Mouse (Mus musculus) left cerebral cortex, adult 8-10 months (tissue): ENCODE measurements around the gene Apobec1. TPM values are rescaled to one million over a fixed set of nuclear protein-coding genes. Genes with fewer than 3 reads are reported as not detected.
"Not testable (repeated sequence)": the region's sequence is repeated elsewhere in the genome, so short reads cannot be mapped to it uniquely, and the experiment has no call there.

Experiments
- DNase-seq, 2 experiments: peaks; one replicate each; pipeline ENCODE4 v3.0.0; 2022; ENCODE audit warnings: low spot score in 2 of 2
- total RNA-seq, 4 experiments: library from RNA; stranded (reverse); gene quantifications; 2 replicates each; pipeline ENCODE4 v1.2.4; 2022

Gene Apobec1
- total RNA-seq, 4 experiments from 2014 or later: 1.5 to 3.5 (median 2.6) TPM

- no peak for DNase-seq
Measured at GRCm38 (mm10) chr6:122604260-122604659, 2.0 kb upstream of the Apobec1 start.

- no peak for DNase-seq
Measured at GRCm38 (mm10) chr6:122602992-122603322, 713 bp upstream of the Apobec1 start.

DNA sequence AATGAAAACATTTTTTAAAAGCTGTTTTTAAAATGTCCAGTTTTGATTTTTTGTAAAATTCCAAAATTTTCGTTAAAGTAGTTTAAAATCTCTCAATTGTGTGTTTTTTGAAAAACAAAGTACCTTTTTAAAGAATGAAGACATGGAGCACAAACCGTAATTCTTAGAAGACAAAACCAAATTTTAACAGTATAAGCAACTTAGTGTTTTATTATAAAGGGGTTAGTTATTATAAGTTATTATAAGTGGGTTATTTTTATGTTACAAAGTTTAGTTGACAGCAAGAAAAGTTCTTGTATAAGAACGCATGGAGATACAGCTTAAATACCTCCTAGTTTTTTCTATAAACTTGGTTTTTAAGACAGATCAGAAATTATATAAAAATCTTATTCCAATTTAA lies 629 bp downstream of the Apobec1 start:
- no peak for DNase-seq

- no peak for DNase-seq
Measured at GRCm38 (mm10) chr6:122601031-122601430, 1.2 kb downstream of the Apobec1 start.

DNA sequence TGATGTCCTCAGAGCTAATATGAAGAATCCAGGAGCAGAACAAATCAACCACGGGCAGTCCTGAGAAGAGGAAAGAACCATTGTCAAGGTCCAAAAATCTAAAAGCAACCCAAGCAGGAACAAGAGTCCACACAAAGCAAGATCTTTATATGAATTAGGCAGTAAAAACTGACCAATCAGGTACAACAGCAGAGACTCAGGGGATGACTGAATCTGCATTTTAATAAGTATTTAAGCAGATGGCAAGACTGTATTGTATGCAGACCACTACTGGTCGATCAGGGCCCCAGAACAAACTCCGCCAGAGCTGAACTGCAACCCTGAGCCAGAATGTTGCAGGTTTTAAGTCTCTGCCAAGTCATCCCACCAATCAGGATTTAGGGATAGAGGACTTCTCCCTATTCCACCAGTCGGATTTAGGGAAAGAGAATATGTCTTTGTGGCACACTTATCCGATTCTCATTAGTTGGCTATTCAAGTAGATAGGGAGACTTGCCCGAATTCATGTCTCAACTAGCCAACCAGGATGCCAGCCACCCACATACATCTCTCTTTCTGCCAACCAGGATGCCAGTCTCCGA lies 2.1 kb downstream of the Apobec1 start:
- no peak for DNase-seq

DNA sequence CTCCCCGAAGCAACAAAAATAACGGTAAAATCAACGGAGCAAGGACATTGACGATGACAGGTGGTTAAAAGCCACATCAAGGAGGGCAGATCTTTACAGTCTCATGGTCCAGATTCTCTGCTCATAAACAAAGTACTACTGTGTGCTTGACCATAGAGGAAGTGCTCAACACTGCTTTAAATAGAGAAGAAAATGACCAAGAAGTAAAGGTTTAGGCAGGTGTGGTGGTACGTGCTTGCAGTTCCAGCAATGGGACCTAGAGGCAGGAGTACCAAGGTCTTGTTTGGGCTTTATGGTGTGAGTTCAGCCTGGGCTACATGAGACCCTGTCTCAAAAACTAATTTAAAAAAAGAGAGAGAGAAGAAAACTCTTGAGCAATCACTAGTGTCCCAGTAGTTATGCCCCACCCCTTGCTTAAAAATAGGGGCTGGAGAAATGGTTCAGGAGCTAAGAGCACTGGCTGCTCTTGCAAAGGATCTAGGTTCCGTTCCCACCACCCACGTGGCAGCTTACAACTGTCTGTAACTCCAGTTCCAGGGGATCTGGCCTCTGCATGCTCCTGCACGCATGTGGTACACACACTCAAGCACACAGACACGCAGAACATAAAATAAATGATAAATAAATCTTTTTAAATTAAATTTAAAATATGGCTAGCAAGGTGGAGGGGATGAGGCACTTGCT lies 3.0 kb downstream of the Apobec1 start:
- no peak for DNase-seq

GRCm38 (mm10) chr6:122598436-122598835 lies 3.8 kb downstream of the Apobec1 start:
- DNase-seq: no peak

DNA sequence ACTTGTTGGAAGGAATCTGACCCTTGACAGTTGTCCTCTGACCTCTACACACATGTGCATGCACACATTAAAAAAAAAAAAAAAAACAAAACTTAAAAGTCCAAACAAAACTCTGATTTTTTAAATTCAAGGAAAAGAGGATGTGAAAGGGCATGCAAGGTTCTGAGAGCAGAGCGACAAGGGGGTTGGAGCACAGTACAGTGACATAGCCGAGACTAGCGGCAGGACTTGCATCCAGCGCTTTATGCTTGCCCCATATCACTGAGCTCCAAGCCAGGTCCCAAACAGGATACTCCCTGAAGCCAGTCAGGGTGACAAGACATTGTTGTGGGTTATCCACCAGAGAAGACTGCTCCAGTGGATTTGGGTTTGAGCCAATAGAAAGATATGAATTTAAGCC lies 4.2 kb downstream of the Apobec1 start:
- no peak for DNase-seq

- no peak for DNase-seq
Measured at GRCm38 (mm10) chr6:122596608-122597007, 5.6 kb downstream of the Apobec1 start.

GRCm38 (mm10) chr6:122595637-122596036 lies 6.6 kb downstream of the Apobec1 start:
- no peak for DNase-seq

DNA sequence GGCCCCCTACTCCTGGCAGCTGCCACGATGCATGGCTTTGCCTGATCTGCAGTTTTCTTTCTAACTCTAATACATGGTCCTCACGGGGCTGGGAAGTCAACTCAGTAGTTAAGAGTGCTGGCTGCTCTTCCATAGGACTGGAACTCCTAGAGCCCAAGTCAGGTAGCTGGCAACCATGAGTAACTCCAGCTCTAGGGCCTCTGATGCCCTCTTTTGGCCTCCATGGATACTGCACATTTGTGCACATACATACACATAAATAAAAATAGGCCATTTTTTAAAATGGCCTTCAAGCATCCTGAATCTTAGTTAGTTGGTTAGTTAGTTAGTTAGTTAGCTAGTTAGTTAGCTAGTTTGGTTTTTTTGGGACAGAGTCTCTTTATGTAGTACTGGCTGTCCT lies 9.3 kb downstream of the Apobec1 start:
- DNase-seq: no peak

DNA sequence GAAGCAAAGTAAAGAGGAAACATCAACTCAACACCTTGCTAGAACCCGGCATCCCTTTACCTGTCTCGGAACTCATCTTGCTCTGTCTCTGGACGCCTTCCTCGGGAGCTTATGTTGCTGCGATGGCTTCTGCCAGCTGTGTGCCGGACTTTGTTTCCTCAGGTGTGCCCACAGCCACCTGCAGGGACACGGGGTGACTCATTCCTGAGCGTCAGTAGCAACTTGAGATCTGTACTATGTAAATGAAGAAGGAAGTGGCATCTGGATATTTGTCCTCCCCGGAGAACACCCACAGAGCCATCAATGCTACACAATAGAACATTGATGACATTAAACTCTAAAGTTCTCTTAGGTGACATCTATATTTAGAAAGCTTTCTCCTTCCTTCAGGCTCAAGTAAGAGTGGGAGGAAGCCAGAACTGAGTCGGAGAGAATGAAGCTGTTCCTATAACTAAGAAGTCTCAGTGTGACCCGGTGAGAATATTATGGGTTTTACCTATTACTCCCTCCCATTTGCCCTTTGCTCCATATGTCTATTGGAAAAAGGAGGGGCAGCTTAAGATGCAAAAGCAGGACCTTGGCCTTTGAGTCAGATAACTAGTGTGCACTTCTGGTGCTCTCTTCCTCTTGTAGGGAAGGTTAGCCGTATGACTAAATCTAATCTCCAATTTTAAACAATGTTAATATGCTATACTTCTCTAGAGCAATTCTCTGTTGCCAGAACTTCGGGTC lies 11.1 kb downstream of the Apobec1 start:
- DNase-seq: no peak

DNA sequence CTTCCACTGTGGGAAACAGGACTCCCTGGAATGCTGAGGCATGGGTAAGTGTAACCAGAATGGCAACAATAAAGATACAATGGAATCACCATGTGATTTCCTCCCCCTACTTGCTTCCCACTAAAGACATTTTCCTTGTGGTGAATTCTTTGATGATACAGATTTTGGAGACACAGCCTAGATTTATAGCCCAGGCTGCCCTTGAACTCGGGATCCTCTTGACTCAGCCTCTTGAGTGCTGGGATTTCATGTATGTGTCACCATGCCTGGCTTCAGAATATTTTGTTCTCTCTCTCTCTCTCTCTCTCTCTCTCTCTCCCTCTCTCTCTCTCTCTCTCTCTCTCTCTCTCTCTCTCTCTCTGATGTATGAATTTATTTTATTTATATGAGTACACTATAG lies 23.2 kb downstream of the Apobec1 start:
- no peak for DNase-seq

DNA sequence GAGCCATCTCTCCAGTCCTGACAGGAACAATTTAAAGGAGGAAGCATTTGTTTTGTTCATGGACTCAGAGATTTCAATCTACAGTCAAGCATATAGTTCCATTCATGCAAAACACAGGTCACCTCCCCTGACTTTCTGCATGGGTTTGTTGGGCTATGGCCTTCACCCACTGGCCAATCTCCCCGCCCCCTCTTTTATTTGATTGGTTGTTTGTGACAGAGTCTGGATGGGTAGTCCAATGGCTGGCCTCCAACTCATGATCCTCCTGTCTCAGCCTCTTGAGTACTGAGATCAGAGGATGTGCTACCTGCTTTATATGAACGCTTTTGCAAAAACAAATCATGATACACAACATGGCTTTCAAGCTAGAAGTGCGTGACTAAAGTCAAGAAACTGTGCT lies 25.2 kb downstream of the Apobec1 start:
- DNase-seq: no peak

DNA sequence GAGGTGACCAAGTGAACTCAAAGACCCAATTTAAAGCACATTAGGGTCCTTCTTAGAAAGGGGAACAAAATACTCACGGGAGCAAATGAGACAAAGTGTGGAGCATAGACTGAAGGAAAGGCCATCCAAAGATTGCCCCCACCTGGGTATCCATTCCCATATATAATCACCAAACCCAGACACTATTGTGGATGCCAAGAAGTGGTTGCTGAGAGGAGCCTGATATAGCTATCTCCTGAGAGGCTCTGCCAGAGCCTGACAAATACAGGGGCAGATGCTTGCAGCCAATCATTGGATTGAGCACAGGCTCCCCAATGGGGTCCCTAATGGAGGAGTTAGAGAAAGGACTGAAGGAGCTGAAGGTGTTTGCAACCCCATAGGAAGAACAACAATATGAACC lies 27.2 kb downstream of the Apobec1 start:
- DNase-seq: not testable (repeated sequence)

GRCm38 (mm10) chr6:122571617-122571959 lies 30.7 kb downstream of the Apobec1 start:
- peak in 1 of 2 experiments; percentile 12 for DNase-seq

DNA sequence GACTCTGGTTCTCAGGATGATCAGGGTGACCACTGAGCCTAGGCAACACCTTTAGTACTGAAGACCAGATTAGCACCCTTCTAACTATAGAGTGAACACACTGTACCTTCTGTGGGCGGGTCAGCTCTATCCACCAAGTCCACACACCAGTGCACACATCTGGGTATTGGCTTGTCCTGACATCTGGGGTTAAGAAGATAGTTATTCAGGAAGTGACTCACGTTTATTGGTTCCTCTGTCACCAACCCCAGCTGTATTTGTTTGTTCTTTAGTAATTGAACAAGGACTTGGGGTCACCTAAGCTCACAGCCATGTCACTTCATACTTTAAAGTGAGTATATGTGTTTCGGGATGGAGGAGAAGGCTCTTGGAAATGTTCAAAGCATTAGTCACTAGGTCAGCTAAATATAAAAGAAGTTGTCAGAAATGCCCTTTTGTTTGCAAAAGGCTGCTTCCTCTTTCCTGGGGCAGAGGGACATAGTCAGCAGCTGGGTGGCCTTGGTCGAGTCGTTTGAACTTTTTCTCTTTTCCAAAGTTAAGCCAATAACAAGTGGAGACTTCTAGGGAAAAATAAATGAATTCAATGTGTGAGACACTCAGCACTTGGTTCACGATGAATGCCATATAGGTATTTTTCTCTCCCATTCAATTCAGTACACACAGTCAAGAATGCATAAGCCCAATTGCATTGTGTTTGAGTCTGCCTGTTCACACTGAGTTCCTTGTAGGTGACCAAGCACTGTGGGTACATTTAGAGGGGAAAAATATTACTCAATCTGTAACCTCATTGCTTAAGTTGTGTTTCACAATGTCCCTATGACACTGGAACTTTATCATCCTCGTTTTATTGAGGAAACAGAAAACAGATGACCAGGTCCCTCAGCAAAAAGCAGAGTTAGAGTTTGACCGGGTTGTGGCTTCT lies 31.3 kb downstream of the Apobec1 start:
- DNase-seq: no peak

GRCm38 (mm10) chr6:122569762-122570161 lies 32.5 kb downstream of the Apobec1 start:
- DNase-seq: no peak

DNA sequence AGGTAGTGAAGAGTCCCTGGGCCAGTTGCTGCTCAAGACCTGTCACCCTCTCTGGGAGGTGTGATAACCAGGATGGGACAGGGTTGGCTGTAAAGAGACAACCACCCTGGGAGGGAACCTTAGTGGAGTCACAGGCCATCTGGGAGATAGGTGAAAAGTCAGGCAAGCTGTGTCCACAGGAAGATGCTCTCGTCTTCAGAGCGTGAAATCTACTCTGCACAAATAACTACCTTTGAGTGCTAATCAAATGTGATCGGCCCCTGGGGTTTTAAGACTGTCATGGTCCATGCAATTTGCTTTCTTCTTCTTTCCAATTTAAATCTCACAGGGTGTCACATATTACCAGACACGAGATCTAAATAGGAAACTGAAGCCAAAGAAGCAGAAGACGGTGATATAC lies 33.1 kb downstream of the Apobec1 start:
- DNase-seq: no peak

DNA sequence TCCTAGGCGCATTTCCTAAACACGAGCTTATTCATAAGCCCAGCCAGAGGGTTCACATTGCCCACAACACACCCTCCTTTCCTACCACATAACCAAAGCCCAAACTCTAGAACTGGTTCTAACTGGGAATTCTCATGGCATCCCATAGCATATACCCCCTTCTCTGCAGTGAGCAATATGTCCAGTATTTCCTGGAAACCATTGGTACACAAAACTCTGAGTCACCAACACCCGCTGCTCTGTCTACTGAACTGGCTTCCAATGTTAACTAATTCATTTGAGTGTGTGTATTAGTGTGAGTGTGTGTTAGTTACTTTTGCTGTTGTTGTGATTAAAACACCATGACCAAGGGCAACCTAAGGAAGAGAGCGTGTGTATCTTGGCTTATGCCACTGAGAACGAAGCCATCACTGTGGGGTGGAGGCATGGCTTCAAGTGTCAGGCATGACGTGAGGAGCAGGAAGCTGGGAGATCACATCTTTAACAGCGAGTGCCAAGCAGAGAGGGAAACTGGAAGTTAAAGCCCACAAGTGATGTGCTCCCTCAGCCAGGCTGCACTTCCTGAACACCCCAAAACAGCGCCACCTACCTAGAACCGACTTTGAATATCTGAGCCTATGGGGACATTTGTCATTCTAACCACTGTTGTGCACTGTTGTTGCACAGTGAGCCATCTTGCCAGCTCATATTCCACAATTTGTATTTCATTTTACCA lies 37.0 kb downstream of the Apobec1 start:
- no peak for DNase-seq

DNA sequence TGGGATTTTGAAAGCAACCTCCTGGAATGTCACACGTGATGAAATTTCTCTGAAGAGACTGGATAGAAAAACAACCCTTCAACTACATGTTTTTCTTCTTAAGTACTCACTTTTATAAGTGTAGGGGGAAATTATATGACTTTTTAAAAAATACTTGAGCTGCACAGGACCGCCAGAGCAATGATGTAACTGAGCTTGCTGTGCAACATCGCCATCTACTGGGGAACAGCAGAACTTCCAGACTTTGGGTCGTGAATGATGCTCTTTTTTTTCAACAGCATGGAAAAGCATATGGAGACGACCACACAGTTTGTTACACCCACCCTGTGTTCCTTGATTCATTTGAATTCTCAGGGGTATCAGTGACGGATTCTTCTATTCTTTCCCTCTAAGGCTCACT lies 39.8 kb downstream of the Apobec1 start:
- peak; percentile 27 to 37 for DNase-seq
